Mouse (Mus musculus) right cerebral cortex, adult 18-20 months (tissue): ENCODE results near the gene Olfr444.

Source experiments
- DNase-seq: peaks from one replicate; pipeline ENCODE4 v3.0.0; 2022; ENCODE audit warnings: mixed read lengths

Gene Olfr444

GRCm38 (mm10) chr6:42948767-42949166 is at the start of gene Olfr444:
TSS of gene Olfr444 (plus strand) at chr6:42949067.
- DNase-seq: no peak

DNA sequence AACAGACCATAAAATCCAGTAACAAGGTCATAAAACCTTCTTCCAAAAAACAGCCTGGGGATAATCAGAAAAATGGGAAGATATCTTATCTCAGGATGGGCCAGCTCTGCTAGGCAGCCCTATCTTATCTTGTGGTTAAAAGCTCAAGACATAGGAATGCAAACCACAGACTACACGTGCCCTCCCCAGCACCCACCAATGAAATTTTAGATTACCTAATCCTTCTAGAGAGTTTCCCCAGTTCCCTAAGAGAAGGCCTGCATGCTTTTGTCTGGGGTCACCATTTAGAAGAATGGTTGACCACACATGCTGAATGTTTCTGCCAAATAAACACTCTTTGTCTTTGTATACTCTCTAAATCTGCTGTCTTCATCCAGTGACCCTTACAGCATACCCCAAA is 48.5 kb upstream of the Olfr444 start:
- DNase-seq: no peak

DNA sequence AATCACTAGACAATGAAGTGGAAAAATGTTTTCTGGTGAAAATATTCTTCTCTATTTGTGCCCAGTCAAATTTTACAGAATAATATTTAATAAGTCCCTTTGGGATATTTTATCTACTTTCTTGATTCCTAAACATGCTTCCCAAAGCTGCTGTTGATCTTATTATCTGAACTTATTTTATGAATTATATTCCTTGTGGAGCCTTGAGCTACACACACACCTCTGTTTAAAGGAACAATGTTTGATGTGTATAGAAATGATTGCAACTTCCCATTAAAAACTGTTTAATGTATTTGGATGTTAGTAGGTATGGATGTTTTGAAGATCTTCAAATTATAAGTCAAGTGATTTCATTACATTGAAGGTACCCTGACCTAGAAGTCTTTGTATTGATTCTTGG is 40.3 kb upstream of the Olfr444 start, which contains the start of gene Olfr447:
TSS of gene Olfr447 (plus strand) at position 301 of the 400 bp plus-strand sequence.
- no peak for DNase-seq

- no peak for DNase-seq
Measured at GRCm38 (mm10) chr6:42921077-42921476, 27.8 kb upstream of the Olfr444 start, which contains the start of gene Olfr446. TSS of gene Olfr446 (plus strand) at chr6:42921377.

DNA sequence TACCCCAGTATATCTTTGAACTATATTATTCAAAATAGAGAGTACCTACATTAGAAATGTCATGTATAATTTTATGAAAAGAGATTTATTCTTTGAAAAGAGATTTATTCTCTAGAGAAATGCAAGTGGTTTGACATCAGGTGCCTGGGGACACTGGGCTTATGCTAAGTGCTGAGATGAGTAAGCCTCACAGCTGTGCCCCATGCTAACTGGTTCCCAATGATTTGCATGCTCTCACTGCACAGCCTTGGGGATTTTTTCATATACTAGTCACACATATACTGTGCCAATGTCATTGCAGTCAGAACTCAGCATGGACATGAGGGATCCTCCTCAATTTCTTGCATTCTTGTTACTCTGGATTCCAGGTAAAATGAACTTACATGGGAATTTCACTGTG is 31.5 kb downstream of the Olfr444 start:
- no peak for DNase-seq
